Mouse (Mus musculus): Measurements from ENCODE around the gene Gm13287. TPM values are rescaled to one million over a fixed set of nuclear protein-coding genes. Genes with fewer than 3 reads are reported as not detected.
"Not testable (repeated sequence)": the region's sequence is repeated elsewhere in the genome, so short reads cannot be mapped to it uniquely, and the experiment has no call there.

Gene Gm13287
- polyA plus RNA-seq, 1 experiment from 2014 or later = not detected

DNA sequence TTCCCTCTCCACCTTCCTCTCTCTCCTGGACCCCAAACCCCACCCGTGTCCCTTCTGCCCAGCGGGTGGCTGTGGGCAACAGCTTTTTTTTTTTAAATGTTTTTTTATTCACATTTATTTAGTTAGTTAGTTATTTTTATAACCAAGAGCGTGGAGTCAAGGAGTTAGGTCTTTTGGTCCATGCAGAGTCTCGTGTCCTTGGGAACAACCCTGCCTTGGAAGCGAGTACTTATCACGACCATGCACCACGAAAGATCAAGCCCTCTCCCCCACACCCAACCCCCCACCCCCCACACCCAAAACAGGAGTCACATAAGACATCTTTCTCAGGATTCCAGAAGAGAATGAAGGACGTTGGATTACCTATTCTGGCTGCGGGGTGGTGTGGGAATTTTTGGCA, 40.7 kb upstream of the Gm13287 start:
- WGBS = 59% methylated on average over 7 of the region's 9 CpGs
- H3K36me3 ChIP-seq (ENCODE audit: control insufficient read depth, insufficient read depth, low read length); ATAC-seq; H3K4me3 ChIP-seq (ENCODE audit: low read depth, low read length); H3K4me1 ChIP-seq (ENCODE audit: control insufficient read depth, insufficient read depth, low read length); H3K9me3 ChIP-seq (replicated peaks; ENCODE audit: control insufficient read depth, low read length, poor library complexity, severe bottlenecking); H3K4me2 ChIP-seq (ENCODE audit: low read length); H3K27me3 ChIP-seq (ENCODE audit: control insufficient read depth, insufficient read depth, low read depth, low read length); H3K9ac ChIP-seq (ENCODE audit: low read depth, low read length); H3K27ac ChIP-seq (ENCODE audit: low read length): not testable (repeated sequence)

DNA sequence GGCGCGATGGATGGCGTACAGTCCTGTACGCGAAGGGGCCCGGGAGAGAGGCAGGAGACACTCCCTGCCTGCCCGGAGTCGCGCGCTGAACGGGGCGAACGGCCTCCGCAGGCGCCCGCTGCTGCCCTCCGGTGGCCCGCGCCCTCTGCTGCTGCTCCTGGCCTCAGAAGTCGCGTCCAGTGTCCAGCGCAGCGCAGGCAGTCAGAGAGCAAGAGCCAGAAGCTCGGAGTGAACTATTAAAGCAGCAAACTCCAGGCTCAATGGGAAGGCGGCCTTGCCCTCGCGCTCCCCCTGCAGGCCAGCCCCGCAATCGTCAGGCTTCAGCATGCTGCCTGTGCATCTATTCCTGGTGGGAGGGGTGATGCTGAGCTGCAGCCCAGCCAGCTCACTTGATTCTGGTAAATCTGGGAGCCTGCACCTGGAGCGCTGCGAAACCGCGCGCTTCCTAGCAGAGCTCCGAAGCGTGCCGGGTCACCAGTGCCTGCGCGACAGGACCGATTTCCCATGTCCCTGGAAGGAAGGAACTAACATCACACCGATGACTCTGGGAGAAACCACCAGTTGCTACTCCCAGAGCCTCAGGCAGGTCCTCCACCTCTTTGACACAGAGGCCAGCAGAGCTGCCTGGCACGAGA, 39.6 kb upstream of the Gm13287 start:
- H3K27ac ChIP-seq (ENCODE audit: low read length); H3K27me3 ChIP-seq (ENCODE audit: control insufficient read depth, insufficient read depth, low read depth, low read length); H3K36me3 ChIP-seq (ENCODE audit: control insufficient read depth, insufficient read depth, low read length); H3K9ac ChIP-seq (ENCODE audit: low read depth, low read length); ATAC-seq; H3K9me3 ChIP-seq (replicated peaks; ENCODE audit: control insufficient read depth, low read length, poor library complexity, severe bottlenecking); H3K4me1 ChIP-seq (ENCODE audit: control insufficient read depth, insufficient read depth, low read length): not testable (repeated sequence)
- Histone ChIP-seq H3K4me3 (ENCODE audit: low read depth, low read length) (peak overlapping the region; percentile 34), H3K4me2 (ENCODE audit: low read length) (peak overlapping the region; percentile 60)
- WGBS = 5% methylated on average over 21 of the region's 42 CpGs

DNA sequence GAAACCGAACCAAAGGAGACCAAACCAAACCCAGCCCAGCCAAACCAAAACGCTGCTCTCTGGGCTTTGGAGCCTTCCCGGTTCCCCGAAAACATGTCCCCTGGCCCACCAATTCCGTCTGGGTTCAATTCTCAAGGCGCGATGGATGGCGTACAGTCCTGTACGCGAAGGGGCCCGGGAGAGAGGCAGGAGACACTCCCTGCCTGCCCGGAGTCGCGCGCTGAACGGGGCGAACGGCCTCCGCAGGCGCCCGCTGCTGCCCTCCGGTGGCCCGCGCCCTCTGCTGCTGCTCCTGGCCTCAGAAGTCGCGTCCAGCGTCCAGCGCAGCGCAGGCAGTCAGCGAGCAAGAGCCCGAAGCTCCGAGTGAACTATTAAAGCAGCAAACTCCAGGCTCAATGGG, 29.5 kb upstream of the Gm13287 start, which contains the start of gene Gm13290:
Gene Gm13290, plus strand, starts transcription at position 301 of the 400 bp plus-strand sequence.
- H3K4me3 ChIP-seq (ENCODE audit: low read depth, low read length); ATAC-seq; H3K27me3 ChIP-seq (ENCODE audit: control insufficient read depth, insufficient read depth, low read depth, low read length); H3K4me1 ChIP-seq (ENCODE audit: control insufficient read depth, insufficient read depth, low read length); H3K4me2 ChIP-seq (ENCODE audit: low read length); H3K36me3 ChIP-seq (ENCODE audit: control insufficient read depth, insufficient read depth, low read length); H3K9ac ChIP-seq (ENCODE audit: low read depth, low read length); H3K27ac ChIP-seq (ENCODE audit: low read length); H3K9me3 ChIP-seq (replicated peaks; ENCODE audit: control insufficient read depth, low read length, poor library complexity, severe bottlenecking): not testable (repeated sequence)
- WGBS = no CpG with 5 or more reads among the region's 32 CpGs

DNA sequence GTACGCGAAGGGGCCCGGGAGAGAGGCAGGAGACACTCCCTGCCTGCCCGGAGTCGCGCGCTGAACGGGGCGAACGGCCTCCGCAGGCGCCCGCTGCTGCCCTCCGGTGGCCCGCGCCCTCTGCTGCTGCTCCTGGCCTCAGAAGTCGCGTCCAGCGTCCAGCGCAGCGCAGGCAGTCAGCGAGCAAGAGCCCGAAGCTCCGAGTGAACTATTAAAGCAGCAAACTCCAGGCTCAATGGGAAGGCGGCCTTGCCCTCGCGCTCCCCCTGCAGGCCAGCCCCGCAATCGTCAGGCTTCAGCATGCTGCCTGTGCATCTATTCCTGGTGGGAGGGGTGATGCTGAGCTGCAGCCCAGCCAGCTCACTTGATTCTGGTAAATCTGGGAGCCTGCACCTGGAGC, 26.4 kb upstream of the Gm13287 start, which contains the start of gene Gm13289:
Gene Gm13289, plus strand, starts transcription at position 301 of the 400 bp plus-strand sequence.
- not testable (repeated sequence) for ATAC-seq; H3K4me1 ChIP-seq (ENCODE audit: control insufficient read depth, insufficient read depth, low read length); H3K9me3 ChIP-seq (replicated peaks; ENCODE audit: control insufficient read depth, low read length, poor library complexity, severe bottlenecking); H3K27ac ChIP-seq (ENCODE audit: low read length); H3K27me3 ChIP-seq (ENCODE audit: control insufficient read depth, insufficient read depth, low read depth, low read length); H3K4me3 ChIP-seq (ENCODE audit: low read depth, low read length); H3K9ac ChIP-seq (ENCODE audit: low read depth, low read length); H3K4me2 ChIP-seq (ENCODE audit: low read length); H3K36me3 ChIP-seq (ENCODE audit: control insufficient read depth, insufficient read depth, low read length)
- WGBS = no CpG with 5 or more reads among the region's 29 CpGs

DNA sequence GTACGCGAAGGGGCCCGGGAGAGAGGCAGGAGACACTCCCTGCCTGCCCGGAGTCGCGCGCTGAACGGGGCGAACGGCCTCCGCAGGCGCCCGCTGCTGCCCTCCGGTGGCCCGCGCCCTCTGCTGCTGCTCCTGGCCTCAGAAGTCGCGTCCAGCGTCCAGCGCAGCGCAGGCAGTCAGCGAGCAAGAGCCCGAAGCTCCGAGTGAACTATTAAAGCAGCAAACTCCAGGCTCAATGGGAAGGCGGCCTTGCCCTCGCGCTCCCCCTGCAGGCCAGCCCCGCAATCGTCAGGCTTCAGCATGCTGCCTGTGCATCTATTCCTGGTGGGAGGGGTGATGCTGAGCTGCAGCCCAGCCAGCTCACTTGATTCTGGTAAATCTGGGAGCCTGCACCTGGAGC, 23.5 kb upstream of the Gm13287 start, which contains the start of gene Gm13272:
Gene Gm13272, plus strand, starts transcription at position 301 of the 400 bp plus-strand sequence.
- no CpG with 5 or more reads among the region's 29 CpGs for WGBS
- H3K9ac ChIP-seq (ENCODE audit: low read depth, low read length); H3K36me3 ChIP-seq (ENCODE audit: control insufficient read depth, insufficient read depth, low read length); H3K9me3 ChIP-seq (replicated peaks; ENCODE audit: control insufficient read depth, low read length, poor library complexity, severe bottlenecking); ATAC-seq; H3K4me1 ChIP-seq (ENCODE audit: control insufficient read depth, insufficient read depth, low read length); H3K4me3 ChIP-seq (ENCODE audit: low read depth, low read length); H3K4me2 ChIP-seq (ENCODE audit: low read length); H3K27ac ChIP-seq (ENCODE audit: low read length); H3K27me3 ChIP-seq (ENCODE audit: control insufficient read depth, insufficient read depth, low read depth, low read length): not testable (repeated sequence)

DNA sequence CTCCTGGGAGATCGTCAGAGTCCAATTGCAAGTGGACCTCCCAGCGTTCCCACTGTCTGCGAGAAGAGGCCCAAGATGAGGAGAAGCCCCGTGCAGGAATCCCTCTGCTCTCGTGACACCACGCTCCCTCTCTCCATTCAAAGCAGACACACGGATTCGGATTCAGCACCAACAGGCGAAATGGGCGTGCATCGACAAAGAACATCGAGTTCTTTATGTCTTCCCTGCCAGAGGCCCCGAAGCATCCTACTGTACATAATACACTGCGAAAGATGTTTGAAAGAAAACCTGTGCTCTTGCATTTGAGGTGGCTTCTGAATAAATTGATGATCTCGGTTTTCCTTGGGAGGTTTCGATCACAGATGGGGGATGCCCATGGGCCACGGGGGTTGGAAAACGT, 22.7 kb upstream of the Gm13287 start:
- not testable (repeated sequence) for H3K27ac ChIP-seq (ENCODE audit: low read length); H3K36me3 ChIP-seq (ENCODE audit: control insufficient read depth, insufficient read depth, low read length); ATAC-seq; H3K27me3 ChIP-seq (ENCODE audit: control insufficient read depth, insufficient read depth, low read depth, low read length); H3K9me3 ChIP-seq (replicated peaks; ENCODE audit: control insufficient read depth, low read length, poor library complexity, severe bottlenecking); H3K4me1 ChIP-seq (ENCODE audit: control insufficient read depth, insufficient read depth, low read length); H3K9ac ChIP-seq (ENCODE audit: low read depth, low read length); H3K4me3 ChIP-seq (ENCODE audit: low read depth, low read length); H3K4me2 ChIP-seq (ENCODE audit: low read length)
- WGBS = 46% methylated on average over 15 of the region's 18 CpGs

DNA sequence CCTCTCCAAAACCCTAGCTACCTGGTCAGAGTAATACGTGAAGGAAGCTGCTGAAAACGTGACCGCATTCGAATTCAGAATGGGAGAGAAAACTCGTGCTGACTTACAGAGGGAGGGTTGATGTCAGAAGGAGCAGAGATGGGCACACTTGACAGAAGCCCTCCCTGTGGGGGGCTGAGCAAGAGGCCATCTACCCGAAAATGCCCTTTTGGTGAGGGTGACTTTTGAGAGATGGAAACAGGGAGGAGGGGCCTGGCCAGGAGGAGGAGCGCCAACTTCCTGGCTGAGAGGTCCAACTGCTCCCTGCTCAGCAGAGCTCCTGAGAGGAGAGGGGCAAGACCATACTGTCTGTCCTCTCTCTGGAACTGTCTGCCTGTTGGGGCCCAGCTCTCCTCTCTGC, 21.2 kb upstream of the Gm13287 start, which contains the start of gene Ifnz:
Gene Ifnz, plus strand, starts transcription at position 301 of the 400 bp plus-strand sequence.
- WGBS = 31% methylated on average over 4 of the region's 7 CpGs
- H3K4me1 ChIP-seq (ENCODE audit: control insufficient read depth, insufficient read depth, low read length); H3K4me3 ChIP-seq (ENCODE audit: low read depth, low read length); H3K9me3 ChIP-seq (replicated peaks; ENCODE audit: control insufficient read depth, low read length, poor library complexity, severe bottlenecking); H3K36me3 ChIP-seq (ENCODE audit: control insufficient read depth, insufficient read depth, low read length); H3K9ac ChIP-seq (ENCODE audit: low read depth, low read length); H3K27me3 ChIP-seq (ENCODE audit: control insufficient read depth, insufficient read depth, low read depth, low read length); ATAC-seq; H3K27ac ChIP-seq (ENCODE audit: low read length): not testable (repeated sequence)
- peak within 1 kb of the TSS; percentile 36; the same call in 1 of the 2 replicates for H3K4me2 ChIP-seq (ENCODE audit: low read length)

DNA sequence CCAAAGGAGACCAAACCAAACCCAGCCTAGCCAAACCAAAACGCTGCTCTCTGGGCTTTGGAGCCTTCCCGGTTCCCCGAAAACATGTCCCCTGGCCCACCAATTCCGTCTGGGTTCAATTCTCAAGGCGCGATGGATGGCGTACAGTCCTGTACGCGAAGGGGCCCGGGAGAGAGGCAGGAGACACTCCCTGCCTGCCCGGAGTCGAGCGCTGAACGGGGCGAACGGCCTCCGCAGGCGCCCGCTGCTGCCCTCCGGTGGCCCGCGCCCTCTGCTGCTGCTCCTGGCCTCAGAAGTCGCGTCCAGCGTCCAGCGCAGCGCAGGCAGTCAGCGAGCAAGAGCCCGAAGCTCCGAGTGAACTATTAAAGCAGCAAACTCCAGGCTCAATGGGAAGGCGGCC, 20.7 kb upstream of the Gm13287 start:
- not testable (repeated sequence) for ATAC-seq; H3K36me3 ChIP-seq (ENCODE audit: control insufficient read depth, insufficient read depth, low read length); H3K9me3 ChIP-seq (replicated peaks; ENCODE audit: control insufficient read depth, low read length, poor library complexity, severe bottlenecking); H3K27ac ChIP-seq (ENCODE audit: low read length); H3K4me3 ChIP-seq (ENCODE audit: low read depth, low read length); H3K4me1 ChIP-seq (ENCODE audit: control insufficient read depth, insufficient read depth, low read length); H3K27me3 ChIP-seq (ENCODE audit: control insufficient read depth, insufficient read depth, low read depth, low read length); H3K9ac ChIP-seq (ENCODE audit: low read depth, low read length)
- peak overlapping the region; percentile 36; the same call in 1 of the 2 replicates for H3K4me2 ChIP-seq (ENCODE audit: low read length)
- WGBS = 0% methylated on average over 3 of the region's 31 CpGs

DNA sequence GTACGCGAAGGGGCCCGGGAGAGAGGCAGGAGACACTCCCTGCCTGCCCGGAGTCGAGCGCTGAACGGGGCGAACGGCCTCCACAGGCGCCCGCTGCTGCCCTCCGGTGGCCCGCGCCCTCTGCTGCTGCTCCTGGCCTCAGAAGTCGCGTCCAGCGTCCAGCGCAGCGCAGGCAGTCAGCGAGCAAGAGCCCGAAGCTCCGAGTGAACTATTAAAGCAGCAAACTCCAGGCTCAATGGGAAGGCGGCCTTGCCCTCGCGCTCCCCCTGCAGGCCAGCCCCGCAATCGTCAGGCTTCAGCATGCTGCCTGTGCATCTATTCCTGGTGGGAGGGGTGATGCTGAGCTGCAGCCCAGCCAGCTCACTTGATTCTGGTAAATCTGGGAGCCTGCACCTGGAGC, 17.6 kb upstream of the Gm13287 start, which contains the start of gene Gm13276:
Gene Gm13276, plus strand, starts transcription at position 301 of the 400 bp plus-strand sequence.
- H3K4me3 ChIP-seq (ENCODE audit: low read depth, low read length); H3K27me3 ChIP-seq (ENCODE audit: control insufficient read depth, insufficient read depth, low read depth, low read length); H3K4me2 ChIP-seq (ENCODE audit: low read length); H3K36me3 ChIP-seq (ENCODE audit: control insufficient read depth, insufficient read depth, low read length); H3K9me3 ChIP-seq (replicated peaks; ENCODE audit: control insufficient read depth, low read length, poor library complexity, severe bottlenecking); ATAC-seq; H3K9ac ChIP-seq (ENCODE audit: low read depth, low read length); H3K4me1 ChIP-seq (ENCODE audit: control insufficient read depth, insufficient read depth, low read length); H3K27ac ChIP-seq (ENCODE audit: low read length): not testable (repeated sequence)
- whole genome bisulfite sequencing = no CpG with 5 or more reads among the region's 27 CpGs

Data from midbrain, embryonic 16.5 days (tissue).